Mouse (Mus musculus) heart, embryonic 10.5 days (tissue): ENCODE data around the gene Myg1. TPM values are rescaled to one million over a fixed set of nuclear protein-coding genes. Genes with fewer than 3 reads are reported as not detected.
A peak's percentile ranks its signal among the peaks of the same experiment; 100 is the strongest.

Experiments used
- DNase-seq: peaks from one replicate; pipeline ENCODE4 v3.0.0-alpha.2; 2017; ENCODE audit warnings: low spot score
- H3K27ac ChIP-seq: fragments of 300-500 bp; sonication (generic); 2 replicates; pipeline ENCODE4 v1.5.1; 2016; ENCODE audit warnings: mild to moderate bottlenecking
- H3K27me3 ChIP-seq: fragments of 300-500 bp; sonication (generic); 2 replicates; pipeline ENCODE4 v1.6.1; 2016; ENCODE audit warnings: mild to moderate bottlenecking; ENCODE audit not compliant: poor library complexity, insufficient read depth, severe bottlenecking
- H3K36me3 ChIP-seq: fragments of 300-500 bp; sonication (generic); 2 replicates; pipeline ENCODE4 v1.6.1; 2016; ENCODE audit warnings: mild to moderate bottlenecking, moderate library complexity
- H3K4me1 ChIP-seq: fragments of 300-500 bp; sonication (generic); 2 replicates; pipeline ENCODE4 v1.6.1; 2016; ENCODE audit warnings: mild to moderate bottlenecking
- H3K4me3 ChIP-seq: fragments of 300-500 bp; sonication (generic); 2 replicates; pipeline ENCODE4 v1.5.1; 2016; ENCODE audit warnings: mild to moderate bottlenecking, moderate library complexity
- H3K9me3 ChIP-seq: fragments of 300-500 bp; sonication (generic); 2 replicates; pipeline ENCODE4 v1.6.1; 2016; ENCODE audit warnings: mild to moderate bottlenecking, moderate library complexity
- WGBS: fragments of 180-500 bp; shearing (Covaris S2); methylation state at CpG from one replicate; pipeline ENCODE4 v1.1.7; 2016; 5-methylcytosine and 5-hydroxymethylcytosine counted together
- polyA plus RNA-seq: library from polyadenylated mRNA; unstranded; fragments of >200 nt; fragmentation: Nextera tagmentation; extraction: Ambion mirVana; gene quantifications from 2 replicates; pipeline ENCODE4 v1.2.1, GENCODE M21; 2016

Myg1 gene
- polyA plus RNA-seq, 1 experiment from 2014 or later = 94.3 TPM

GRCm38 (mm10) chr15:102370727-102371126 is 39.2 kb downstream of the Myg1 start:
- Histone ChIP-seq H3K9me3 (no peaks in the 10 kb centered on the region), H3K4me1 (peaks cover 35% of the 10 kb centered on the region), H3K4me3 (peak overlapping the region; percentile 45), H3K36me3 (no peaks in the 10 kb centered on the region), H3K27ac (peak overlapping the region; percentile 63), H3K27me3 (peaks cover 36% of the 10 kb centered on the region)
- 2% methylated on average over 10 of the region's 10 CpGs for WGBS
- DNase-seq = no peak

- peak overlapping the region; percentile 86 for H3K27ac ChIP-seq
- peak; percentile 90 for DNase-seq
- peak overlapping the region; percentile 83 for H3K4me3 ChIP-seq
- H3K4me1 ChIP-seq = peaks cover 26% of the 10 kb centered on the region
- peaks cover 8% of the 10 kb centered on the region; the same call in 1 of the 2 replicates for H3K27me3 ChIP-seq
- no peaks in the 10 kb centered on the region for H3K9me3 ChIP-seq
- under 1% methylated on average over 43 of the region's 43 CpGs for WGBS
- H3K36me3 ChIP-seq = no peaks in the 10 kb centered on the region
Observed at GRCm38 (mm10) chr15:102376453-102377162, 45.1 kb downstream of the Myg1 start.

GRCm38 (mm10) chr15:102377163-102377543 is 45.6 kb downstream of the Myg1 start:
- no peaks in the 10 kb centered on the region for H3K9me3 ChIP-seq
- peak overlapping the region; percentile 86 for H3K27ac ChIP-seq
- H3K4me3 ChIP-seq = peak overlapping the region; percentile 83
- peaks cover 3% of the 10 kb centered on the region; the same call in 1 of the 2 replicates for H3K27me3 ChIP-seq
- peak; percentile 94 for DNase-seq
- peaks cover 22% of the 10 kb centered on the region for H3K4me1 ChIP-seq
- WGBS = 0% methylated on average over 7 of the region's 7 CpGs
- no peaks in the 10 kb centered on the region for H3K36me3 ChIP-seq

GRCm38 (mm10) chr15:102377810-102378262 is 46.3 kb downstream of the Myg1 start:
- 5% methylated on average over 10 of the region's 10 CpGs for WGBS
- Histone ChIP-seq H3K27me3 (no peaks in the 10 kb centered on the region), H3K4me3 (peak overlapping the region; percentile 83; the same call in 1 of the 2 replicates), H3K27ac (peak overlapping the region; percentile 86), H3K9me3 (no peaks in the 10 kb centered on the region), H3K4me1 (peaks cover 22% of the 10 kb centered on the region), H3K36me3 (no peaks in the 10 kb centered on the region)
- no peak for DNase-seq

- H3K27ac ChIP-seq = no peak overlapping the region
- 2% methylated on average over 7 of the region's 7 CpGs for WGBS
- no peak overlapping the region for H3K4me3 ChIP-seq
- no peaks in the 10 kb centered on the region for H3K27me3 ChIP-seq
- H3K4me1 ChIP-seq = peaks cover 16% of the 10 kb centered on the region
- no peaks in the 10 kb centered on the region for H3K36me3 ChIP-seq
- DNase-seq = peak; percentile 90
- H3K9me3 ChIP-seq = no peaks in the 10 kb centered on the region
Observed at GRCm38 (mm10) chr15:102381575-102381974, 50.1 kb downstream of the Myg1 start.

GRCm38 (mm10) chr15:102383671-102384070 is 52.2 kb downstream of the Myg1 start:
- WGBS = 84% methylated on average over 6 of the region's 6 CpGs
- no peak overlapping the region for H3K4me3 ChIP-seq
- DNase-seq = no peak
- no peak overlapping the region for H3K27ac ChIP-seq
- no peaks in the 10 kb centered on the region for H3K36me3 ChIP-seq
- no peaks in the 10 kb centered on the region for H3K27me3 ChIP-seq
- no peaks in the 10 kb centered on the region for H3K9me3 ChIP-seq
- no peaks in the 10 kb centered on the region for H3K4me1 ChIP-seq

GRCm38 (mm10) chr15:102386640-102387039 is 55.1 kb downstream of the Myg1 start:
- 43% methylated on average over 9 of the region's 9 CpGs for WGBS
- Histone ChIP-seq H3K27me3 (no peaks in the 10 kb centered on the region), H3K4me3 (no peak overlapping the region), H3K27ac (no peak overlapping the region), H3K9me3 (no peaks in the 10 kb centered on the region), H3K4me1 (no peaks in the 10 kb centered on the region), H3K36me3 (no peaks in the 10 kb centered on the region)
- no peak for DNase-seq

Other genes starting within 250 kb of the Myg1 start
- 19.8 and 19.9 TPM in 2 replicates for gene Tns2, start 231.3 kb upstream of the Myg1 start, polyA plus RNA-seq
- gene Spryd3, start 195.5 kb upstream of the Myg1 start, polyA plus RNA-seq = 19.0 and 19.4 TPM in 2 replicates
- gene Igfbp6, start 187.3 kb upstream of the Myg1 start, polyA plus RNA-seq = 0.64 and 0.67 TPM in 2 replicates
- gene Soat2, start 181.2 kb upstream of the Myg1 start, polyA plus RNA-seq = 2.0 and 7.9 TPM in 2 replicates
- gene Zfp740, start 128.5 kb upstream of the Myg1 start, polyA plus RNA-seq = 35.7 and 50.1 TPM in 2 replicates
- gene Csad, start 127.0 kb upstream of the Myg1 start, polyA plus RNA-seq = 36.1 and 41.0 TPM in 2 replicates
- 0.22 and 1.5 TPM in 2 replicates for gene Itgb7, start 99.8 kb upstream of the Myg1 start, polyA plus RNA-seq
- 11.3 and 17.3 TPM in 2 replicates for gene Rarg, start 74.2 kb upstream of the Myg1 start, polyA plus RNA-seq
- gene Gm9918, start 61.1 kb upstream of the Myg1 start, polyA plus RNA-seq = 0.23 TPM in 1 of 2 replicates, not detected in the other
- gene Mfsd5, start 52.3 kb upstream of the Myg1 start, polyA plus RNA-seq = 55.7 and 63.4 TPM in 2 replicates
- gene Espl1, start 35.4 kb upstream of the Myg1 start, polyA plus RNA-seq = 35.8 and 40.9 TPM in 2 replicates
- 260 and 282 TPM in 2 replicates for gene Pfdn5, start 5.6 kb upstream of the Myg1 start, polyA plus RNA-seq
- gene Aaas, start 19.1 kb downstream of the Myg1 start, polyA plus RNA-seq = 87.7 and 96.4 TPM in 2 replicates
- 0.37 and 1.5 TPM in 2 replicates for gene Sp7, start 35.5 kb downstream of the Myg1 start, polyA plus RNA-seq
- gene Sp1, start 74.4 kb downstream of the Myg1 start, polyA plus RNA-seq = 5.7 and 7.6 TPM in 2 replicates
- gene Amhr2, start 113.7 kb downstream of the Myg1 start, polyA plus RNA-seq = 1.6 and 2.4 TPM in 2 replicates
- 82.8 and 101 TPM in 2 replicates for gene Prr13, start 127.3 kb downstream of the Myg1 start, polyA plus RNA-seq
- 143 and 183 TPM in 2 replicates for gene Pcbp2, start 138.8 kb downstream of the Myg1 start, polyA plus RNA-seq
- gene Gm10337, start 172.0 kb downstream of the Myg1 start, polyA plus RNA-seq = not detected in 2 replicates
- gene Map3k12, start 185.4 kb downstream of the Myg1 start, polyA plus RNA-seq = 17.9 and 19.7 TPM in 2 replicates
- 127 and 140 TPM in 2 replicates for gene Tarbp2, start 186.5 kb downstream of the Myg1 start, polyA plus RNA-seq
- gene Npff, start 193.2 kb downstream of the Myg1 start, polyA plus RNA-seq = 0.88 and 0.99 TPM in 2 replicates